Mouse (Mus musculus): ENCODE data around the gene Abcg1. TPM values are rescaled to one million over a fixed set of nuclear protein-coding genes. Genes with fewer than 3 reads are reported as not detected.

Abcg1 gene
- 33.3 and 39.5 TPM in 2 replicates for polyA plus RNA-seq (2012; ENCODE audit: low replicate concordance)

DNA sequence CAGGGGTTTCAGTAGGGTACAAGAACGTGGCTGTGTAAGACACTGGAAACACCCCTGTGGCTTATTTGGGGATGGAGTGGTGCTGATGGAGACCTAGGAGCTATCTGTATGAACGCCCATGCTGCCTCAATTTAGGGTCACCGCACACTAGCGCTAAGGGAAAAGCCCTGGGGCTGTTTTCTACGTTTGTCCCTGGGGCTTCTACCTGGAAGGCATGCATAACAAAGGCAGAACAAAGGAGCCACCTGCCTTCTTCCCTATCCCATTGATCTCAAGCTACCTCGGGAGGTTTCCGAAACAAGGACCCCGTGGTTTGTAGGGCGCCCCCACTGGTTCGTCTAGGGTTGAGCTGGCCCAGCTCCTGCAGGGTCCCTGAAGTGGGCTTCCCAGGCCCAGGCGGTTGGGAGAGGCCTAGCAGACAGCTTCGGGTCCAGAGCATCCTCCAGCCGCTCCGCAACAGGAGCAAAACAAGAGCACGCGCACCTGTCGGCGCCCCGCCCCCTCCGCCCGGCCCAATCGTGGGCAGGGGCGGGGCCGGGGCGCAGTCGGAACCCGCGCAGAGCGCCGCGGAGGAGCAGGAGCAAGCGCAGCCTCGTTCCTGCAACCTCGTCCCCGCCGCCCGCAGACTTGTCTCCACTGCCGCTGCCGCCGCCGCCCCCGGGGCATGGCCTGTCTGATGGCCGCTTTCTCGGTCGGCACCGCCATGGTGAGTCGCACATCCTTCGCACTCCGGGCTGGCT is at the start of gene Abcg1:
Gene Abcg1, plus strand, starts transcription at position 525 of the 740 bp plus-strand sequence.

GRCm38 (mm10) chr17:31129452-31129851 is 72.0 kb downstream of the Abcg1 start, which contains the start of gene Tff3:
Gene Tff3, minus strand, starts transcription at chr17:31129646.

DNA sequence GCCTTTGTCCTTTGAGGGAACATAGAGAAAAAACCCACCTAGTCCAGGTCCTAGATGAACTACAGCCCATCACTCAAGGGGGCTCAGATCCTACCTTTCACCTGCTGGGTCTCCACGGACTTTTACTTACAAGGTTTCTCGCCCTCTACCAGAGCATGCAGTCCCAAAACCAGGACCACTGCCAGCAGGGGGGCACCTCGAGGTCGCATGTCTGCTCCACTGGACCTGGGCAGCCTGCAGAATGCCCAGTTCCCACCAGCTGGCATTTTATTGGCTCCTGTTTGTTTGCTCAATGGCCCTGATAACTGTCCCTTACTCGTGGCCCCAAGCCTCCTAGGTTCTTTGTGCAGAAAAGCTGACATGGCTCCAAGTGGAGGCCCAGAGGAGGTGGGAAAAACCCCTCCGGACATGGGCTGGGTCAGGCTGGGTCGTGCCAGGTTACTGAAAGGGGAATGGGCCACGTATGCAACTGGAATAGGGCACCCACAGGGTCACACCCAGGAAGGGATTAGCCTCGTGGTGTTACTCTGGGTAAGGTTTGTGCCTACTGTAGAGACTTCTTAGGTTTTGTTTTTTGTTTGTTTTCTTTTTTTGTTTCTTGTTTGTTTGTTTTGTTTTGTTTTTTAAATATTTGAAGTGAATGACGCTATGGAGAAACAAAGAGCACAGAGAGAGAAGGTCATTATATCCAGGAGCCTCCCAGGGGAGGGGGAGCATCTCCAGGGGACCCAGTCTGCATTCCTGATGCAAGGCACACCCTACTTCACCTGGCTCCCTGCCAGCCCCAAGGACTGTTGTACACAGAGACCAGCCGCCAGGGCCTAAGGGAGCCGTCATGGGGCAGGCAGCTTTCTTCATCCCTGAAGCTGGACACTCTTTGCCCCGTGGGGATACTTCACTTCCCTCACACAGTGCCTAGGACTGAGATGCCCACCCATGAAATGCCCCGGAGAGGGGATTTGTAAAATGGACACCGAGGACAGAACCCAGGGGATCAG is 86.9 kb downstream of the Abcg1 start, which contains the start of gene Tff2:
Gene Tff2, minus strand, starts transcription at position 243 of the 998 bp plus-strand sequence.

DNA sequence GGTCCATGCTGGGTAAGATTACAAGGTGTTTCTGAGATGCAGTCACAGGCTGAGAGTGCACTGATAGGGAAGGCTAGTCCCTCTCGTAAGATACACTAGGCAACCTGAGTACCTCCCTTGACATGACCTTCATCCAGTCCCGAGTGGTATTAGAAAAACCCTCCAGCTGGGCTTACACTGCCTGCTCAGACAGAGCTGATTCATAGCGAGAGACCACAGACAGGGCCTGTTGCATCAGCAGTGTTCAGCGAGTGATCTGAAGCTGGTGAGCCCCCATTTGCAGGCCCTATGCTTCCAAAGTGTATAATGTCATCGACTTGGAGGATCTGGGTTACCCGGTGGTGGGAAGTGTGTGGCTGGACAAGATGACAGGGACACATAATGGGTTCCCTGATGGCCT is 107.7 kb downstream of the Abcg1 start, which contains the start of gene Tff1:
Gene Tff1, minus strand, starts transcription at position 151 of the 400 bp plus-strand sequence.

Other genes starting within 250 kb of the Abcg1 start
- gene Glp1r, start 155.9 kb upstream of the Abcg1 start, polyA plus RNA-seq (2012; ENCODE audit: low replicate concordance): 0.11 TPM in 1 of 2 replicates, not detected in the other
- not detected in 2 replicates for gene Umodl1, start 103.0 kb upstream of the Abcg1 start, polyA plus RNA-seq (2012; ENCODE audit: low replicate concordance)
- gene Tff3, start 72.0 kb downstream of the Abcg1 start, polyA plus RNA-seq (2012; ENCODE audit: low replicate concordance): 0.39 TPM in 1 of 2 replicates, not detected in the other
- not detected in 2 replicates for gene Tff2, start 86.6 kb downstream of the Abcg1 start, polyA plus RNA-seq (2012; ENCODE audit: low replicate concordance)
- not detected in 2 replicates for gene Tff1, start 107.6 kb downstream of the Abcg1 start, polyA plus RNA-seq (2012; ENCODE audit: low replicate concordance)
- 0.07 and 0.10 TPM in 2 replicates for gene Tmprss3, start 141.3 kb downstream of the Abcg1 start, polyA plus RNA-seq (2012; ENCODE audit: low replicate concordance)
- gene Ubash3a, start 150.2 kb downstream of the Abcg1 start, polyA plus RNA-seq (2012; ENCODE audit: low replicate concordance): 21.7 and 25.0 TPM in 2 replicates
- gene Rsph1, start 219.7 kb downstream of the Abcg1 start, polyA plus RNA-seq (2012; ENCODE audit: low replicate concordance): 1.0 and 2.1 TPM in 2 replicates
- 13.0 TPM in 2 replicates for gene Slc37a1, start 229.1 kb downstream of the Abcg1 start, polyA plus RNA-seq (2012; ENCODE audit: low replicate concordance)

All from hematopoietic multipotent progenitor cell, adult 10-12 weeks (in vitro differentiated cells).